Mouse (Mus musculus): Measurements from ENCODE around the gene Runx2. TPM values are rescaled to one million over a fixed set of nuclear protein-coding genes. Genes with fewer than 3 reads are reported as not detected.

Runx2 gene
- 9.4 and 21.5 TPM in 2 replicates for polyA plus RNA-seq (2011; ENCODE audit: insufficient read depth, insufficient read length, low replicate concordance, missing spikeins)

- 21% methylated on average over 3 of the region's 3 CpGs for WGBS
- Histone ChIP-seq H3K27ac (ENCODE audit: control insufficient read depth, insufficient read depth, low read depth, low read length, poor library complexity) (no peak within 1 kb of the TSS), H3K4me3 (replicated peaks; ENCODE audit: control insufficient read depth, low read depth, low read length) (no peak within 1 kb of the TSS), H3K4me1 (ENCODE audit: control insufficient read depth, insufficient read depth, low read length) (no peaks in the 10 kb centered on the region; the same call in 1 of the 2 replicates)
- TF ChIP-seq CTCF (IDR thresholded peaks at IDR 0.05; ENCODE audit: control insufficient read depth, insufficient read depth, low read length), result no peak
- no peak for TF ChIP-seq POLR2A (IDR thresholded peaks at IDR 0.05; ENCODE audit: borderline replicate concordance, control insufficient read depth, low read depth, low read length)
These were observed at the start of gene Runx2 for GRCm38 (mm10) chr17:44814508-44815175. Gene Runx2, minus strand, starts transcription at chr17:44814797.

- no peak for TF ChIP-seq CTCF (IDR thresholded peaks at IDR 0.05; ENCODE audit: control insufficient read depth, insufficient read depth, low read length)
- no peak for TF ChIP-seq POLR2A (IDR thresholded peaks at IDR 0.05; ENCODE audit: borderline replicate concordance, control insufficient read depth, low read depth, low read length)
- 88% methylated on average over 6 of the region's 6 CpGs for WGBS
- Histone ChIP-seq H3K4me3 (replicated peaks; ENCODE audit: control insufficient read depth, low read depth, low read length) (no peak overlapping the region), H3K4me1 (ENCODE audit: control insufficient read depth, insufficient read depth, low read length) (no peaks in the 10 kb centered on the region; the same call in 1 of the 2 replicates), H3K27ac (ENCODE audit: control insufficient read depth, insufficient read depth, low read depth, low read length, poor library complexity) (no peak overlapping the region)
These were observed 48.6 kb upstream of the Runx2 start for GRCm38 (mm10) chr17:44863165-44863564.

- H3K4me3 ChIP-seq (replicated peaks; ENCODE audit: control insufficient read depth, low read depth, low read length), result no peak overlapping the region
- 77% methylated on average over 4 of the region's 4 CpGs for WGBS
- TF ChIP-seq CTCF (IDR thresholded peaks at IDR 0.05; ENCODE audit: control insufficient read depth, insufficient read depth, low read length) (no peak), POLR2A (IDR thresholded peaks at IDR 0.05; ENCODE audit: borderline replicate concordance, control insufficient read depth, low read depth, low read length) (no peak)
- H3K4me1 ChIP-seq (ENCODE audit: control insufficient read depth, insufficient read depth, low read length), result no peaks in the 10 kb centered on the region
- H3K27ac ChIP-seq (ENCODE audit: control insufficient read depth, insufficient read depth, low read depth, low read length, poor library complexity), result no peak overlapping the region
These were observed 27.6 kb upstream of the Runx2 start for GRCm38 (mm10) chr17:44842184-44842583.

- WGBS, result 17% methylated on average over 1 of the region's 1 CpGs
- TF ChIP-seq POLR2A (IDR thresholded peaks at IDR 0.05; ENCODE audit: borderline replicate concordance, control insufficient read depth, low read depth, low read length), result no peak
- H3K27ac ChIP-seq (ENCODE audit: control insufficient read depth, insufficient read depth, low read depth, low read length, poor library complexity), result no peak overlapping the region
- H3K4me1 ChIP-seq (ENCODE audit: control insufficient read depth, insufficient read depth, low read length), result peaks cover 3% of the 10 kb centered on the region; the same call in 1 of the 2 replicates
- no peak overlapping the region for H3K4me3 ChIP-seq (replicated peaks; ENCODE audit: control insufficient read depth, low read depth, low read length)
These were observed 16.6 kb upstream of the Runx2 start for GRCm38 (mm10) chr17:44831201-44831600.

GRCm38 (mm10) chr17:44829587-44829986 lies 15.0 kb upstream of the Runx2 start:
- Histone ChIP-seq H3K4me3 (replicated peaks; ENCODE audit: control insufficient read depth, low read depth, low read length) (no peak overlapping the region), H3K27ac (ENCODE audit: control insufficient read depth, insufficient read depth, low read depth, low read length, poor library complexity) (no peak overlapping the region), H3K4me1 (ENCODE audit: control insufficient read depth, insufficient read depth, low read length) (peaks cover 3% of the 10 kb centered on the region; the same call in 1 of the 2 replicates)
- WGBS, result 53% methylated on average over 3 of the region's 3 CpGs
- TF ChIP-seq POLR2A (IDR thresholded peaks at IDR 0.05; ENCODE audit: borderline replicate concordance, control insufficient read depth, low read depth, low read length), result no peak
- no peak for TF ChIP-seq CTCF (IDR thresholded peaks at IDR 0.05; ENCODE audit: control insufficient read depth, insufficient read depth, low read length)

- 52% methylated on average over 4 of the region's 4 CpGs for WGBS
- TF ChIP-seq POLR2A (IDR thresholded peaks at IDR 0.05; ENCODE audit: borderline replicate concordance, control insufficient read depth, low read depth, low read length) (no peak), CTCF (IDR thresholded peaks at IDR 0.05; ENCODE audit: control insufficient read depth, insufficient read depth, low read length) (no peak)
- Histone ChIP-seq H3K27ac (ENCODE audit: control insufficient read depth, insufficient read depth, low read depth, low read length, poor library complexity) (no peak overlapping the region), H3K4me1 (ENCODE audit: control insufficient read depth, insufficient read depth, low read length) (peaks cover 3% of the 10 kb centered on the region; the same call in 1 of the 2 replicates), H3K4me3 (replicated peaks; ENCODE audit: control insufficient read depth, low read depth, low read length) (no peak overlapping the region)
These were observed 13.4 kb upstream of the Runx2 start for GRCm38 (mm10) chr17:44827964-44828363.

GRCm38 (mm10) chr17:44827124-44827523 lies 12.5 kb upstream of the Runx2 start:
- Histone ChIP-seq H3K4me1 (ENCODE audit: control insufficient read depth, insufficient read depth, low read length) (peaks cover 3% of the 10 kb centered on the region; the same call in 1 of the 2 replicates), H3K4me3 (replicated peaks; ENCODE audit: control insufficient read depth, low read depth, low read length) (no peak overlapping the region), H3K27ac (ENCODE audit: control insufficient read depth, insufficient read depth, low read depth, low read length, poor library complexity) (no peak overlapping the region)
- WGBS, result 60% methylated on average over 3 of the region's 3 CpGs
- TF ChIP-seq POLR2A (IDR thresholded peaks at IDR 0.05; ENCODE audit: borderline replicate concordance, control insufficient read depth, low read depth, low read length) (no peak), CTCF (IDR thresholded peaks at IDR 0.05; ENCODE audit: control insufficient read depth, insufficient read depth, low read length) (no peak)

GRCm38 (mm10) chr17:44821940-44822339 lies 7.3 kb upstream of the Runx2 start:
- 90% methylated on average over 5 of the region's 5 CpGs for WGBS

More at GRCm38 (mm10) chr17:44821940-44822339, 7.3 kb upstream of the Runx2 start:
- no peak for TF ChIP-seq POLR2A (IDR thresholded peaks at IDR 0.05; ENCODE audit: borderline replicate concordance, control insufficient read depth, low read depth, low read length)
- no peak for TF ChIP-seq CTCF (IDR thresholded peaks at IDR 0.05; ENCODE audit: control insufficient read depth, insufficient read depth, low read length)
- H3K4me1 ChIP-seq (ENCODE audit: control insufficient read depth, insufficient read depth, low read length), result no peaks in the 10 kb centered on the region
- H3K4me3 ChIP-seq (replicated peaks; ENCODE audit: control insufficient read depth, low read depth, low read length), result no peak overlapping the region
- no peak overlapping the region for H3K27ac ChIP-seq (ENCODE audit: control insufficient read depth, insufficient read depth, low read depth, low read length, poor library complexity)
